Mouse (Mus musculus) intestine, embryonic 15.5 days (tissue): Measurements from ENCODE around the gene Olfr596. TPM values are rescaled to one million over a fixed set of nuclear protein-coding genes. Genes with fewer than 3 reads are reported as not detected.
"Not testable (repeated sequence)": the region's sequence is repeated elsewhere in the genome, so short reads cannot be mapped to it uniquely, and the experiment has no call there.

ENCODE experiments used
- ATAC-seq: fragments of 200-750 bp; cut with Nextera tagmentation; 2 replicates; pipeline ENCODE4 v1.8.0; 2017; ENCODE audit warnings: moderate TSS enrichment, moderate library complexity
- H3K27ac ChIP-seq: fragments of 300-500 bp; sonication (generic); 2 replicates; pipeline ENCODE4 v1.5.1; 2015; ENCODE audit warnings: mild to moderate bottlenecking, inconsistent platforms
- H3K27me3 ChIP-seq: fragments of 300-500 bp; sonication (generic); replicated peaks from 2 replicates; pipeline ENCODE4 v1.6.1; 2015; ENCODE audit warnings: inconsistent platforms
- H3K36me3 ChIP-seq: fragments of 300-500 bp; sonication (generic); 2 replicates; pipeline ENCODE4 v1.6.1; 2015; ENCODE audit warnings: inconsistent platforms
- H3K4me1 ChIP-seq: fragments of 300-500 bp; sonication (generic); replicated peaks from 2 replicates; pipeline ENCODE4 v1.6.1; 2015; ENCODE audit warnings: inconsistent platforms
- H3K4me2 ChIP-seq: fragments of 300-500 bp; sonication (generic); replicated peaks from 2 replicates; pipeline ENCODE4 v1.6.1; 2015; ENCODE audit warnings: mild to moderate bottlenecking, inconsistent platforms
- H3K4me3 ChIP-seq: fragments of 300-500 bp; sonication (generic); replicated peaks from 2 replicates; pipeline ENCODE4 v1.5.1; 2015; ENCODE audit warnings: inconsistent platforms
- H3K9ac ChIP-seq: fragments of 300-500 bp; sonication (generic); 2 replicates; pipeline ENCODE4 v1.6.1; 2015; ENCODE audit warnings: inconsistent platforms
- H3K9me3 ChIP-seq: fragments of 300-500 bp; sonication (generic); 2 replicates; pipeline ENCODE4 v1.6.1; 2016; ENCODE audit warnings: inconsistent platforms
- WGBS: fragments of 180-500 bp; shearing (Covaris S2); methylation state at CpG from one replicate; pipeline ENCODE4 v1.1.7; 2015; 5-methylcytosine and 5-hydroxymethylcytosine counted together
- polyA plus RNA-seq: library from polyadenylated mRNA; unstranded; fragments of >200 nt; fragmentation: Nextera tagmentation; extraction: Ambion mirVana; gene quantifications from 2 replicates; pipeline ENCODE4 v1.2.1, GENCODE M21; 2015

The Olfr596 gene
- not detected in 2 replicates for polyA plus RNA-seq

DNA sequence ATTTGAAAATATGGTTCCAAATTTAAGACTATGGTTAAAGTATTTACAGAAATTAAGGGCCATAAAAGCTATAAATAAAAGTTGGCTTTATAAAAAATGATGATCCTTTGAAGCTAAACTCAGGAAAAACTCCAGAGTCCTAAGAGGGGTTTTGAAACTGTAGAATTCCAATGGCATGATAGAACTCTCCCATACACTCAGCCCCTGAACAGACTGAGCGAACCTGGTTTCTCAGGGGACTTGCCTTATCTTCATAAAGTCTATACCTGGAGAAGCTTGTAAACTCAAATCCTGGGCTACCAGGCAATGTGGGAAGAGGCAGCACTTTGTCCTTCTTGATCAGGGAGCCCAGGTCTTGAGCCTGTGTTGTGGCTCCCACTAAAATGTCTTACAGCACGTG is at the start of gene Olfr596:
TSS of gene Olfr596 (plus strand) at position 301 of the 400 bp plus-strand sequence.
- H3K9ac ChIP-seq, H3K27me3 ChIP-seq, H3K4me1 ChIP-seq, H3K9me3 ChIP-seq, H3K36me3 ChIP-seq, H3K27ac ChIP-seq, H3K4me2 ChIP-seq, ATAC-seq, H3K4me3 ChIP-seq: not testable (repeated sequence)
- WGBS, result 91% methylated on average over 2 of the region's 2 CpGs

DNA sequence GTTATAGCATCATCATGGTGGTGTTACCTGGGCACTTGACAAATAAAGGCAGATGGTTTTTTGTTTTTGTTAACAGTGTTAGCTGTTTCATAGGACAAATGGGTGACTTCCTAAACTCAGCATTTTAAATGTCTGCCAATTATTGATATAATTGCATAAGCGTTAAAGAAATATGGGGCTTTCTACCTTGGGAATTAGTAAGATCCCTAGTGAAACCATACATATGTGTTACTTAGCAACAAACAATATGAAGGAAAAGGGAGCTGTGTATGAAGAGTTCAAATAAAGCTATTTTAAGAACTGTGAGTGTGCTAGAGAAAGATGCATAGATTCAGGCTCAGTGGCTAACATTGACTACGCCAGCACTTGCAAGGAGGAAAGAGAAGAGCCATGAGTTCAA is 10.6 kb downstream of the Olfr596 start, which contains the start of gene Olfr597:
TSS of gene Olfr597 (plus strand) at position 301 of the 400 bp plus-strand sequence.
- not testable (repeated sequence) for H3K9me3 ChIP-seq, H3K4me2 ChIP-seq, H3K4me1 ChIP-seq, H3K27ac ChIP-seq, H3K36me3 ChIP-seq, H3K27me3 ChIP-seq, ATAC-seq, H3K9ac ChIP-seq, H3K4me3 ChIP-seq
- WGBS, result 81% methylated on average over 2 of the region's 2 CpGs

DNA sequence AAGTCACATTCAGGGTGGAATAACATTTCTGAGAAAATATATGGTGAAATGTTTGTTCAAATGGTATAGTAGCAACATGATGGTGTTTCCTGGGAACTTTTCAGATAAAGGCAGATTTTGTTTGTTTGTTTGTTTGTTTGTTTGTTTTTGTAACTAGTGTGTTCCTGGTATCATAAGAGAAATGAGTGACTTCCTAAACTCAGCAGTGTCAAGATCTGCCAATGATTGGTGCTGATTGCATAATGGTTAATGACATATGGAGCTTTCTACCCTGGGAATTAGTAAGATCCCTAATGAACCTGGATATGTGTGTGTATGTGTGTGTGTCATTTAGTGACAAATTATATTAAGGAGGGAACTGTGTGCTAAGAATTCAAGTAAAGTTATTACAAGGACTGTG is 17.8 kb downstream of the Olfr596 start, which contains the start of gene Olfr598:
TSS of gene Olfr598 (plus strand) at position 301 of the 400 bp plus-strand sequence.
- Histone ChIP-seq H3K4me1 (no peaks in the 10 kb centered on the region), H3K9me3 (no peaks in the 10 kb centered on the region), H3K9ac (no peak within 1 kb of the TSS), H3K27ac (no peak within 1 kb of the TSS), H3K36me3 (no peaks in the 10 kb centered on the region), H3K4me3 (no peak within 1 kb of the TSS), H3K4me2 (no peak within 1 kb of the TSS), H3K27me3 (no peaks in the 10 kb centered on the region)
- ATAC-seq, result no peak

DNA sequence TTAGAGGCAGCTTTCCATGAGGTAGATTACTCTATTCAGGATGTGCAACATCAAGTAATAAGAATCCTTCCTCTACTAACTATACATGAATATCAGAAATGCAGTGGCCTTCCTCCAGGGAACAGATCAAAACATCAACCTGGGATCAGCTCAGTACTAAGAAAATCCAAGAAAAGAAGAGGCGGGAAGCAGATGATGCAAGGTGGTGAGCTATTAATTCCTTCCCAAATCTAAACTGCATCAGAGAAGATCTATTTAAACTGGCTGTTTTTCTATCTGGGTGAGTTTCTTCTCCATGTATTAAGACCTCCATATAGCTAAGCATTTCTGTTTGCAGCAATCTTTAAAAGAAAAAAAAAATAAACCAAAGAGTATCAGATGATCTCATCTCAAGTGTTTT is 30.2 kb downstream of the Olfr596 start, which contains the start of gene Olfr599:
TSS of gene Olfr599 (plus strand) at position 301 of the 400 bp plus-strand sequence.
- no peak for ATAC-seq
- H3K9me3 ChIP-seq, result no peaks in the 10 kb centered on the region
- H3K4me1 ChIP-seq, result no peaks in the 10 kb centered on the region
- no peak within 1 kb of the TSS for H3K4me3 ChIP-seq
- WGBS, result 89% methylated on average over 1 of the region's 1 CpGs
- no peaks in the 10 kb centered on the region for H3K27me3 ChIP-seq
- H3K36me3 ChIP-seq, result no peaks in the 10 kb centered on the region
- no peak within 1 kb of the TSS for H3K4me2 ChIP-seq
- H3K9ac ChIP-seq, result no peak within 1 kb of the TSS
- H3K27ac ChIP-seq, result no peak within 1 kb of the TSS

DNA sequence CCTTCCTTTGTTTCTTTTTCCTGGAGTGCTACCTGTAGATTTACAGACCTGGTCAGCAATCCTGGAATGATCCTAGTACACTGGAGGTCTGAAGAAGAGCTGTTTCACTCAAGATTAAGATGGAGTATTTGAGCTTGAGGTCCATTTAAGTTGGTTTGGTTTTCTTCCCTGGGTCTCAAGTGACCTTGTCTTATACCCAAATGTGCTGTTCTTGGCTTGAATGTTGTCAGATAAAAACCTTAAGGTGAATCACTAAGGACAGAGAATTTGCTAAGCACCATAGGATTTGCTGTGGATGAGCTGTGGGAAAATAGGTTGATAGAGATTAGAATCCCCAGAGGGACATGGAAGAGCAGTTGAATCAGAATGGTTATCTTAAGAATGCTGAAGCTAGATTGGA is 44.1 kb downstream of the Olfr596 start, which contains the start of gene Olfr600:
TSS of gene Olfr600 (minus strand) at position 101 of the 400 bp plus-strand sequence.
- Histone ChIP-seq H3K4me1 (no peaks in the 10 kb centered on the region), H3K27ac (no peak within 1 kb of the TSS), H3K9me3 (no peaks in the 10 kb centered on the region), H3K27me3 (no peaks in the 10 kb centered on the region), H3K4me2 (no peak within 1 kb of the TSS), H3K4me3 (no peak within 1 kb of the TSS), H3K9ac (no peak within 1 kb of the TSS), H3K36me3 (no peaks in the 10 kb centered on the region)
- no peak for ATAC-seq

Other genes with a start within 250 kb of the Olfr596 start
- gene Olfr584, start 223.8 kb upstream of the Olfr596 start, polyA plus RNA-seq, result not detected in 2 replicates
- gene Olfr585, start 207.9 kb upstream of the Olfr596 start, polyA plus RNA-seq, result not detected in 2 replicates
- not detected in 2 replicates for gene Olfr586, start 180.0 kb upstream of the Olfr596 start, polyA plus RNA-seq
- not detected in 2 replicates for gene Olfr588-ps1, start 164.8 kb upstream of the Olfr596 start, polyA plus RNA-seq
- gene Olfr589, start 149.3 kb upstream of the Olfr596 start, polyA plus RNA-seq, result not detected in 2 replicates
- gene Olfr591, start 127.3 kb upstream of the Olfr596 start, polyA plus RNA-seq, result not detected in 2 replicates
- gene Olfr592, start 120.8 kb upstream of the Olfr596 start, polyA plus RNA-seq, result not detected in 2 replicates
- gene Olfr593, start 93.8 kb upstream of the Olfr596 start, polyA plus RNA-seq, result not detected in 2 replicates
- gene Olfr594, start 88.7 kb upstream of the Olfr596 start, polyA plus RNA-seq, result not detected in 2 replicates
- gene Usp17ld, start 53.1 kb upstream of the Olfr596 start, polyA plus RNA-seq, result not detected in 2 replicates
- gene Olfr597, start 10.7 kb downstream of the Olfr596 start, polyA plus RNA-seq, result not detected in 2 replicates
- gene Olfr598, start 17.9 kb downstream of the Olfr596 start, polyA plus RNA-seq, result not detected in 2 replicates
- gene Olfr599, start 30.3 kb downstream of the Olfr596 start, polyA plus RNA-seq, result not detected in 2 replicates
- gene Olfr600, start 44.0 kb downstream of the Olfr596 start, polyA plus RNA-seq, result not detected in 2 replicates
- gene Olfr601, start 57.0 kb downstream of the Olfr596 start, polyA plus RNA-seq, result not detected in 2 replicates
- gene Olfr603, start 80.5 kb downstream of the Olfr596 start, polyA plus RNA-seq, result not detected in 2 replicates
- gene Usp17lc, start 109.4 kb downstream of the Olfr596 start, polyA plus RNA-seq, result not detected in 2 replicates
- not detected in 2 replicates for gene Olfr605, start 139.8 kb downstream of the Olfr596 start, polyA plus RNA-seq
- gene Olfr606, start 143.4 kb downstream of the Olfr596 start, polyA plus RNA-seq, result not detected in 2 replicates
- not detected in 2 replicates for gene Olfr607, start 158.5 kb downstream of the Olfr596 start, polyA plus RNA-seq
- gene Olfr608, start 164.2 kb downstream of the Olfr596 start, polyA plus RNA-seq, result not detected in 2 replicates
- not detected in 2 replicates for gene Olfr609, start 192.4 kb downstream of the Olfr596 start, polyA plus RNA-seq
- gene Olfr610, start 206.5 kb downstream of the Olfr596 start, polyA plus RNA-seq, result not detected in 2 replicates
- gene Olfr611, start 215.2 kb downstream of the Olfr596 start, polyA plus RNA-seq, result not detected in 2 replicates
- gene Olfr612, start 237.1 kb downstream of the Olfr596 start, polyA plus RNA-seq, result not detected in 2 replicates
- not detected in 2 replicates for gene Olfr613, start 242.4 kb downstream of the Olfr596 start, polyA plus RNA-seq